Mouse (Mus musculus) midbrain, embryonic 15.5 days (tissue): Measurements from ENCODE around the gene BC005537. TPM values are rescaled to one million over a fixed set of nuclear protein-coding genes. Genes with fewer than 3 reads are reported as not detected.
"Not testable (repeated sequence)": the region's sequence is repeated elsewhere in the genome, so short reads cannot be mapped to it uniquely, and the experiment has no call there.

Experiments used
- ATAC-seq: fragments of 200-750 bp; cut with Nextera tagmentation; replicated peaks from 2 replicates; pipeline ENCODE4 v1.8.0; 2017; ENCODE audit warnings: moderate TSS enrichment
- H3K27ac ChIP-seq: fragments of 300-500 bp; sonication (generic); 2 replicates; pipeline ENCODE4 v1.5.1; 2015; ENCODE audit warnings: mild to moderate bottlenecking, inconsistent platforms
- H3K27me3 ChIP-seq: fragments of 300-500 bp; sonication (generic); replicated peaks from 2 replicates; pipeline ENCODE4 v1.6.1; 2015; ENCODE audit warnings: inconsistent platforms
- H3K36me3 ChIP-seq: fragments of 300-500 bp; sonication (generic); replicated peaks from 2 replicates; pipeline ENCODE4 v1.6.1; 2015; ENCODE audit warnings: inconsistent platforms
- H3K4me1 ChIP-seq: fragments of 300-500 bp; sonication (generic); 2 replicates; pipeline ENCODE4 v1.6.1; 2015; ENCODE audit warnings: inconsistent platforms
- H3K4me2 ChIP-seq: fragments of 300-500 bp; sonication (generic); 2 replicates; pipeline ENCODE4 v1.6.1; 2015; ENCODE audit warnings: inconsistent platforms, mild to moderate bottlenecking, moderate library complexity
- H3K4me3 ChIP-seq: fragments of 300-500 bp; sonication (generic); 2 replicates; pipeline ENCODE4 v1.5.1; 2015; ENCODE audit warnings: mild to moderate bottlenecking, inconsistent platforms
- H3K9ac ChIP-seq: fragments of 300-500 bp; sonication (generic); 2 replicates; pipeline ENCODE4 v1.6.1; 2015; ENCODE audit warnings: mild to moderate bottlenecking, inconsistent platforms
- H3K9me3 ChIP-seq: fragments of 300-500 bp; sonication (generic); 2 replicates; pipeline ENCODE4 v1.6.1; 2016; ENCODE audit warnings: inconsistent platforms
- WGBS: fragments of 180-500 bp; shearing (Covaris S2); methylation state at CpG from one replicate; pipeline ENCODE4 v1.1.7; 2015; ENCODE audit warnings: mixed read lengths; 5-methylcytosine and 5-hydroxymethylcytosine counted together
- polyA plus RNA-seq: library from polyadenylated mRNA; unstranded; fragments of >200 nt; fragmentation: Nextera tagmentation; extraction: Ambion mirVana; gene quantifications from 2 replicates; pipeline ENCODE4 v1.2.1, GENCODE M21; 2015

The BC005537 gene
- polyA plus RNA-seq = 24.2 and 25.0 TPM in 2 replicates

- peak within 1 kb of the TSS; percentile 87 for H3K4me2 ChIP-seq
- H3K27ac ChIP-seq = peak within 1 kb of the TSS; percentile 96
- H3K36me3 ChIP-seq = 0 out of 2 replicates have a peak, but pooled peaks cover 4% of the 10 kb centered on the region
- H3K9me3 ChIP-seq = no peaks in the 10 kb centered on the region
- no peaks in the 10 kb centered on the region for H3K27me3 ChIP-seq
- peak within 1 kb of the TSS; percentile 83 for H3K4me3 ChIP-seq
- H3K9ac ChIP-seq = peak within 1 kb of the TSS; percentile 74
- peaks cover 30% of the 10 kb centered on the region for H3K4me1 ChIP-seq
- ATAC-seq = peak; percentile 55
- WGBS = 0% methylated on average over 63 of the region's 74 CpGs
These were observed at the start of gene BC005537 for GRCm38 (mm10) chr13:24801308-24801921. Gene BC005537, plus strand, starts transcription at chr13:24801657.

GRCm38 (mm10) chr13:24756756-24757155, 44.7 kb upstream of the BC005537 start:
- H3K4me1 ChIP-seq = peaks cover 5% of the 10 kb centered on the region
- no peak overlapping the region for H3K9ac ChIP-seq
- 95% methylated on average over 3 of the region's 3 CpGs for WGBS
- H3K36me3 ChIP-seq = no peaks in the 10 kb centered on the region
- no peak for ATAC-seq
- no peak overlapping the region for H3K27ac ChIP-seq
- H3K27me3 ChIP-seq = no peaks in the 10 kb centered on the region
- H3K4me3 ChIP-seq = no peak overlapping the region
- H3K4me2 ChIP-seq = no peak overlapping the region
- no peaks in the 10 kb centered on the region for H3K9me3 ChIP-seq

- H3K9me3 ChIP-seq = no peaks in the 10 kb centered on the region
- peaks cover 5% of the 10 kb centered on the region for H3K4me1 ChIP-seq
- no peak overlapping the region for H3K9ac ChIP-seq
- ATAC-seq = no peak
- no peak overlapping the region for H3K4me3 ChIP-seq
- WGBS = 91% methylated on average over 12 of the region's 12 CpGs
- H3K4me2 ChIP-seq = no peak overlapping the region
- H3K36me3 ChIP-seq = no peaks in the 10 kb centered on the region
- H3K27me3 ChIP-seq = no peaks in the 10 kb centered on the region
- H3K27ac ChIP-seq = no peak overlapping the region
These were observed 43.5 kb upstream of the BC005537 start for GRCm38 (mm10) chr13:24757820-24758564.

- Histone ChIP-seq H3K4me1 (peaks cover 5% of the 10 kb centered on the region), H3K9ac (no peak overlapping the region), H3K36me3 (no peaks in the 10 kb centered on the region), H3K4me2 (no peak overlapping the region), H3K9me3 (no peaks in the 10 kb centered on the region), H3K27me3 (no peaks in the 10 kb centered on the region), H3K27ac (no peak overlapping the region), H3K4me3 (no peak overlapping the region)
- 94% methylated on average over 10 of the region's 10 CpGs for WGBS
- ATAC-seq = no peak
These were observed 42.0 kb upstream of the BC005537 start for GRCm38 (mm10) chr13:24759451-24759850.

- Histone ChIP-seq H3K9ac (no peak overlapping the region), H3K36me3 (no peaks in the 10 kb centered on the region), H3K9me3 (no peaks in the 10 kb centered on the region), H3K27ac (no peak overlapping the region), H3K4me3 (0 out of 2 replicates have a peak overlapping the region, but pooled peaks have one; percentile 88), H3K27me3 (no peaks in the 10 kb centered on the region), H3K4me1 (peaks cover 5% of the 10 kb centered on the region), H3K4me2 (peak overlapping the region; percentile 63; the same call in 1 of the 2 replicates)
- WGBS = 68% methylated on average over 5 of the region's 5 CpGs
- no peak for ATAC-seq
These were observed 41.0 kb upstream of the BC005537 start for GRCm38 (mm10) chr13:24760351-24760870.

GRCm38 (mm10) chr13:24761083-24761402, 40.4 kb upstream of the BC005537 start:
- H3K27ac ChIP-seq = no peak overlapping the region
- 7% methylated on average over 10 of the region's 10 CpGs for WGBS
- no peaks in the 10 kb centered on the region for H3K36me3 ChIP-seq
- H3K4me1 ChIP-seq = peaks cover 5% of the 10 kb centered on the region
- peak overlapping the region; percentile 63 for H3K4me2 ChIP-seq
- no peaks in the 10 kb centered on the region for H3K9me3 ChIP-seq
- ATAC-seq = no peak
- 0 out of 2 replicates have a peak overlapping the region, but pooled peaks have one; percentile 21 for H3K9ac ChIP-seq
- no peaks in the 10 kb centered on the region for H3K27me3 ChIP-seq
- H3K4me3 ChIP-seq = peak overlapping the region; percentile 88

- Histone ChIP-seq H3K27me3 (no peaks in the 10 kb centered on the region), H3K4me3 (peak within 1 kb of the TSS; percentile 88), H3K36me3 (no peaks in the 10 kb centered on the region), H3K4me1 (peaks cover 5% of the 10 kb centered on the region), H3K27ac (peak within 1 kb of the TSS; percentile 65), H3K4me2 (peak within 1 kb of the TSS; percentile 63), H3K9me3 (no peaks in the 10 kb centered on the region), H3K9ac (peak within 1 kb of the TSS; percentile 52)
- ATAC-seq = peak; percentile 98
- under 1% methylated on average over 78 of the region's 79 CpGs for WGBS
These were observed 39.8 kb upstream of the BC005537 start, which contains the start of gene Gmnn for GRCm38 (mm10) chr13:24761403-24762227. Gene Gmnn, minus strand, starts transcription at chr13:24761923.

GRCm38 (mm10) chr13:24762254-24762653, 39.2 kb upstream of the BC005537 start:
- WGBS = 41% methylated on average over 4 of the region's 4 CpGs

GRCm38 (mm10) chr13:24767809-24768208, 33.6 kb upstream of the BC005537 start:
- H3K27me3 ChIP-seq, H3K27ac ChIP-seq, H3K4me2 ChIP-seq, H3K4me3 ChIP-seq, ATAC-seq, H3K9me3 ChIP-seq, H3K9ac ChIP-seq, H3K36me3 ChIP-seq, H3K4me1 ChIP-seq: not testable (repeated sequence)
- WGBS = 75% methylated on average over 4 of the region's 4 CpGs

More at GRCm38 (mm10) chr13:24762254-24762653, 39.2 kb upstream of the BC005537 start:
- no peaks in the 10 kb centered on the region for H3K27me3 ChIP-seq
- no peaks in the 10 kb centered on the region for H3K9me3 ChIP-seq
- ATAC-seq = no peak; the same call in 1 of the 2 replicates
- H3K4me2 ChIP-seq = peak overlapping the region; percentile 63
- no peaks in the 10 kb centered on the region for H3K36me3 ChIP-seq
- H3K4me1 ChIP-seq = peaks cover 5% of the 10 kb centered on the region
- H3K4me3 ChIP-seq = peak overlapping the region; percentile 88
- no peak overlapping the region for H3K27ac ChIP-seq
- 0 out of 2 replicates have a peak overlapping the region, but pooled peaks have one; percentile 52 for H3K9ac ChIP-seq

GRCm38 (mm10) chr13:24771482-24771881, 30.0 kb upstream of the BC005537 start:
- ATAC-seq, H3K4me3 ChIP-seq, H3K27me3 ChIP-seq, H3K36me3 ChIP-seq, H3K9me3 ChIP-seq, H3K9ac ChIP-seq, H3K4me1 ChIP-seq, H3K27ac ChIP-seq, H3K4me2 ChIP-seq: not testable (repeated sequence)
- WGBS = 95% methylated on average over 10 of the region's 10 CpGs

- H3K9ac ChIP-seq = no peak overlapping the region
- no peaks in the 10 kb centered on the region for H3K4me1 ChIP-seq
- no peak overlapping the region for H3K27ac ChIP-seq
- no peaks in the 10 kb centered on the region for H3K9me3 ChIP-seq
- H3K36me3 ChIP-seq = no peaks in the 10 kb centered on the region
- no peaks in the 10 kb centered on the region for H3K27me3 ChIP-seq
- 46% methylated on average over 7 of the region's 7 CpGs for WGBS
- H3K4me3 ChIP-seq = no peak overlapping the region
- no peak overlapping the region for H3K4me2 ChIP-seq
- no peak for ATAC-seq
These were observed 25.2 kb upstream of the BC005537 start for GRCm38 (mm10) chr13:24776146-24776844.
